Mouse (Mus musculus) c-Kit-negative CD71-positive TER-119-positive erythroid progenitor cells, embryonic 14.5 days (primary cell): ENCODE measurements around the gene Rspry1.
A peak's percentile ranks its signal among the peaks of the same experiment; 100 is the strongest.

Source experiments
- DNase-seq: peaks from one replicate; pipeline ENCODE4 v3.0.0-alpha.2; 2013; ENCODE audit warnings: low read depth, low spot score

Gene Rspry1

DNA sequence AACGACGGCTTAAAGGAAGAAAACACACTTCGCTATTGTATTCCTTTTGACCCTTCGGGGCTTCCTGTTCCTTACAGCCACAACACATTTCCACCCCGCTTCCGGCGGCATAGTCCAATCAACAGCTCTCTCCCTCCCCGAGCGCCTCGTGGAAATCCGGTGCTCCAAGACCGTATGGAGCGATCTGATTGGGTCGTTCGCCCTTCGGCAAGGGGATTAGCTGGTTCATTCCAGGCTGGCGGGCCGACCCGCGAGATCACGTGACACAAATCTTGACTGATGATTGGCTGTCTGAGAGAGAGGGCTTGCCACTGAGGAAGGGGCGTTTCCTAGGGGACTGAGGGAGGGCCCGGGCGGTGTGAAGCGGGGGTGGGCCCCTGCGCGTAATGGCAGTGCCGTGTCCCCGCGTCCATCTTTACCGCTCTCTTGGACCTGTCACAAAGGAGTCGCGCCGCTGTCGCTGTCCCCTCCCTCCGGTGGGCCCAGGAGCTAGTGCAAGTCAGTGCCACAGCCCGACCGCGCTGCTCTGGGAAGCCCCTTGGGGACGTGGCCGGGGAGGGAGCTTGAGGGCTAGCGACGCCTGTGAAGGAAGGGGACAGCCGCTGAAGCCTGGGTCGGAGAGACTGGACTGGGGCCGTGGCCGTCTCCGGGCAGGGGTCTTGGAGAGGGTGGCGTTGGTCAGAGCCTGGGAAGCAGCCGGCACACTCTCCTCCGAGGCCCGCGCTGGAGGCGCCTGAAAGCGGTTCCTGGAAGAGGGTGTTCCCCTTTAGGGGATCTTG is at the start of gene Rspry1, which contains the start of gene Fam192a:
Gene Rspry1 (plus strand): TSS at position 331 of the 779 bp plus-strand sequence.
Gene Fam192a (minus strand): TSS at position 391 of the 779 bp plus-strand sequence.
- peak; percentile 99 for DNase-seq

DNA sequence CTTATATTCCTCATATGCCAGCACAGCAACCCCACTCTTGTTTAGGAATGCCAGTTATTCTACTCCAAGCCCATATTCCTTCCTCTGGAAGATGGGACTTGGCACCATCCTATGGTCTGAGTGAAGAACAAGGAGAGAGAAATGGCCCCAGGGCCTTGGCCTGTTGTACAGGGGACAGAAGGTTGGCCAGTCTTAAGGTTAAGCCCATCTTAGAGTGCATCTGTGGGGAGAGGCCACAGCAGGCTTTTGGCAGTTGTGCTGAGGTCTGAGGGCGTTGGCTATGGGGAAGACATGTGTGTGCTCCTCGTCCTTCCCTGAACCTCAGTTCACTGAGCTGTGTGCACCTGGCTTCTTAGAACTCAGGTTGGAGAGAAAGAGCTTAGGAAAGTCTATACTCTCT is 49.0 kb upstream of the Rspry1 start:
- DNase-seq: no peak

DNA sequence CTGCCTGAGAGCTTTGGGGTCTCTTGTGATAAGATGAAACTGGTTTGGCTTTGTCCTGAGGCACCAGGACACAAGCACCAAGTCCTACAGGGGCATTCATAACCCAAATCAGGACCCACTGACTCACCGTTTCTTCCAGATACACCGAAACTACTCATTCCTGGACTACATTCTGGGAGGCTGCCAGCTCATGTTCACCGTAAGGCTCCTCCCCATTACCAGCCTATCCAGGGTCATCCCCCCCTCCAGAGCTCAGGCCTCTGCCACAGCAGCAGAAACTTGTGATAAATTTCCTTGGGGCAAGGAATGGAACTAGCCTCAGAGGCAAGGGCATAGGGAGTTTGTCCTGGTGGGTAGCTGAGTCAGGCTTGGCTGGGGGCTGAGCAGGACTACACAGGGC is 44.5 kb upstream of the Rspry1 start:
- DNase-seq: no peak

DNA sequence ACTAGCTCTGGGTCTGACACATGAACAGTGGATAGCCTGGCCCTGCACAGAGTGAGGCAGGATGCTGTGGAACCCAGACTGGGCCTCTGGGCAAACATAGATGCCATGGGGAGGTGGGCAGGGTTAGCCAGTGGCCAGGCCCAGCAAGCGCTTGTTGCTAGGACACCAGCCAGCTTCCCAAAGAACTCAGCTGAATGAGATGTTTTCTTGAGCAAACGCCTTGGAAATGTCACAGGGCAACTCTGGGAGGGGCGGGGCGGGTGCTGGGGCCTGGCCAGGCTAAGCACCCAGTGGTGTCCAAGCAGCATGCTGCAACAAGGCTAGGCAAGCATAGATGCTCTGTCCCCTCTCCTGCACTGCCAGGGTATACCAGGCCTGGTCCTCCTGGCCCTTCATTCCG is 40.5 kb upstream of the Rspry1 start:
- no peak for DNase-seq

DNA sequence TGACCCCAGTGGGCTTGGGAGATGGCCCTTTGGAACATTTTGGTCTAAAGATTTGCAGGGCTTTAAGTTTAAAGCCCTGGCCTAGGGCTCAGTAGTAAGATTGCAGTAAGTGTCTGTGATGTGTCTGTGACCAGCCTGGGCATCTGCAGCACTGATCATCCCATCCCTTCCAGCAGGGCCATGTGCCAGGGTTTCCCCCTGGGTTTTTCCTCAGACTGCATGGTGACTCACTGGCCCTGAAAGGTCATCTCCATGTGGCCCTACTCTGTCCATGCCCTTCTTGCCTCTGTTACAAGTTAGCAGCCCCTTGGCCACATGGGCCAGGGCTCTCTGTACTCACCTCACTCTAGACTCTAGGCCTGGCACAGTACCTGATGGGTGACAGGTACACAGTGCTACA is 37.3 kb upstream of the Rspry1 start:
- no peak for DNase-seq

DNA sequence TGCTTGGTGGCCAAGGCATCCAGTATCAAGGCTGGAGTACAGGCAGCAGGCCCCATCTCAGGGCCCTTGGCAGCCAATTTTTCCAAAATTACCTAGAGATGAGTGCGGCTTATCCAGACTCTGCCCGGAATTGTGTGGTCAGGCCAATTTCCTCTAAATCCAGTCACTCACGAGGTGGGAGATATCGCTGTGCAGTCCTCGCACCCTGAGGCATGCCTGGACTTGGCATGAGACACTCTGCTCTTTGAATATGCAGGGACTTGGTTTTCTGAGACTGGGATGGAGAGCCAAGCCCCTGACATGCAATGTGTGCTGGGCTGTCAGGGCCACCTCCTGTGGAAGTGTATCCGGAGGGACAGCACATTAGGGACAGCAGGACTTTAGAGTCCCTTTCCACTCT is 35.7 kb upstream of the Rspry1 start:
- DNase-seq: no peak

- DNase-seq: no peak
Measured at GRCm38 (mm10) chr8:94566446-94567158, 35.1 kb upstream of the Rspry1 start.

GRCm38 (mm10) chr8:94567159-94567849 is 34.4 kb upstream of the Rspry1 start:
- DNase-seq: no peak

- no peak for DNase-seq
Measured at GRCm38 (mm10) chr8:94568098-94568497, 33.6 kb upstream of the Rspry1 start.

- DNase-seq: no peak
Measured at GRCm38 (mm10) chr8:94569419-94569818, 32.3 kb upstream of the Rspry1 start.

DNA sequence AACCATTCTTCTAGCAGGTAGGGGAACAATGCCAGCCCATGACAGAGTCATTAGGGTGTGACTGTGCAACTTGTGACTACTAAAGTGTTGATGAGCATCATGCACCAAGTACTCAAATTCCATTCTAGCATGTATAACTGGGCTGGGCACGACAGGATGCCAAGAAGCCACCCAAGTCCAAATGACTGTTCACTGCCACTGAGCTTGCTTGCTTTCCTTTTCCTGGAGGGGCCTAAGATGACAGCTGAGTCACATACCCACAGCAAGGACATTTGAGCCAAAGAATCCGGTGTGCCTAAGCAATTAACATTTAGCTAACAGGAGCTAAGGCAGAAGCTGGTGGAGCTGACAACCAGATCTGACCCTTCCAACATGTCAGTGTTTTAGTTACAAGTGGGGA is 29.8 kb upstream of the Rspry1 start:
- no peak for DNase-seq

GRCm38 (mm10) chr8:94574159-94574907 is 27.4 kb upstream of the Rspry1 start:
- DNase-seq: no peak

GRCm38 (mm10) chr8:94575148-94575547 is 26.6 kb upstream of the Rspry1 start:
- no peak for DNase-seq

- DNase-seq: no peak
Measured at GRCm38 (mm10) chr8:94581820-94582483, 19.8 kb upstream of the Rspry1 start.

DNA sequence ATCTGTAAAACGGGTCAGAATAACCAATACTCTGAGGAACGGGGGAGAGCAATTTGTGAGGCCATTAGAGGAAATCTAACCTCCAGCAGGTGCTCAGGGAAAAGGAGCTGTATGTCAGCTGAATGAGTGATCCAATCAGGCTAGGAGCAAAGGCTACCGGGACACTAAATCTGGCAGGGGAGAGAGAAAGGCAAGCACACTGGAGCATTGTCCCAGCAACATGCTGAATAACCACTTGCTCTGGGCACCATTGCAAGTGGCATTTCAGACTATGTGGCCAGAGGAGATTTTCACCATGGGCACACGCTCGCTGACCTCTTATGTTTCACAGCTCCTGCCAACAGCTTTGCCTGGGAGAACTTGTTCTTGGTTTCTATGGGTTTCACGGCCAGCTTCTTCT is 19.2 kb upstream of the Rspry1 start:
- DNase-seq: no peak

- DNase-seq: no peak
Measured at GRCm38 (mm10) chr8:94584238-94584817, 17.4 kb upstream of the Rspry1 start.

- DNase-seq: no peak
Measured at GRCm38 (mm10) chr8:94591691-94592090, 10.0 kb upstream of the Rspry1 start.

- DNase-seq: peak; percentile 9
Measured at GRCm38 (mm10) chr8:94594211-94594610, 7.5 kb upstream of the Rspry1 start.

DNA sequence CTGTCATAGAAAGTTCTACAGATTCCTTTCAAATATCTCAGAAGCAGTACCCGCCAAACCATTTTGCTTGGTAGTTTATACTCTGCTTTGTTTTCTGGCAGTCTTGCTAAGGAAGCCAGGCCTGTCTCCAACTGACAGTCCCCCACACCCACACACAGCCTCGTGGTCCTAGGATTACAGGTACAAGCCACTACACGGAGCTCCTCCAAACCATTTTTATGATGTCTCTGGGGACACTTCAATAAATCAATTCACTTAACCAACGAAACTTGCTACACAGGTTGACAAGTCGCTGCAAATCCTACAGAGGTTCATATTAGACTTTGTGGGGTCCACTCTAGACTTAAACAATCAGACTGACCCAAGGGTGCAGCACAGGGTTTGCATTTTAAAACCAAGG is 1.3 kb upstream of the Rspry1 start:
- peak; percentile 3 for DNase-seq

DNA sequence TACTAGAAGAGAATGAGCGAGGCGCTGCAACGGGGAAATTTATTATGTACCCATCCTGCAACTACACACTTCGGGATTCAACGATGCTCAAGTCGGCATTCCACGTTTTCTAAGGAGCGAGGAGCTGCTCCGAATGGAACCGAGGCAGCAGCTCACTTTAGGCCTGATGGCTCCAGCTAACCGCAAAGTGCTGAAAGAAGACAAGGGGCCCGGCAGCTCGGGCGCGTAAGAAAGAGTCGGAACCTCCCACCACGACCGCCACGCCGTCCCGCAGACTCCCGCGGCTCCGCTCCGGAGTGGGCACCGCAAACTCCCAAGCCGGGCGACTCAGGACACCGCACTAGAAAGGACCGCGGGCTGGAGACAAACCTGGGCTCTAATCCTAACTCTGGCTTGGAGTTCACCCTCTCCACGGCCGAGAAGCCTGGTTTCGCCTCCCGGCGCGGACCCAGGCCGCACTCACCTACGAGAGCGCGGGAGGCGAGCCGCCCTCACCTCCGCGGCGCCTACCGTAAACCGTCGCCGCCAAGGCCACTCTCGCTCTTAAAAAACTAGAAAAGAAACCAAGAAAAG is 617 bp upstream of the Rspry1 start:
- DNase-seq: peak; percentile 12
